Mouse (Mus musculus): ENCODE data around the gene Sbf2.

The Sbf2 gene

DNA sequence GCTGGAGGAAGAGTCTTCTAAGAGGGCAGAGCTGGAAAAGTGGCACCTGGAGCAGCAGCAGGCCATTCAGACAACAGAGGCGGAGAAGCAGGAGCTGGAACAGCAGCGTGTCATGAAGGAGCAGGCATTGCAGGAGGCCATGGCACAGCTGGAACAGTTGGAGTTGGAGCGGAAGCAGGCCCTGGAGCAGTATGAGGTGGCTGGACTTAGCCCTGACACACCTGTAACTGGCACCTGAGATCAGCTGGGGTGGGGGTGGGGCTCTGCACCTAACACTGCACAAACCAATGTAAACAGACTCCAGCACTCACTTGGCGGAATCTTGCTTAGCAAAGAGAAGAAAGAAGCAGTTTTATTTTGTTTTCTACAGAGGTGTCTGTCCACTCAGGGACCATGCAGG lies 335.5 kb downstream of the Sbf2 start:
- DNase-seq (ENCODE audit: low spot score in 2 of 2) = no peak

DNA sequence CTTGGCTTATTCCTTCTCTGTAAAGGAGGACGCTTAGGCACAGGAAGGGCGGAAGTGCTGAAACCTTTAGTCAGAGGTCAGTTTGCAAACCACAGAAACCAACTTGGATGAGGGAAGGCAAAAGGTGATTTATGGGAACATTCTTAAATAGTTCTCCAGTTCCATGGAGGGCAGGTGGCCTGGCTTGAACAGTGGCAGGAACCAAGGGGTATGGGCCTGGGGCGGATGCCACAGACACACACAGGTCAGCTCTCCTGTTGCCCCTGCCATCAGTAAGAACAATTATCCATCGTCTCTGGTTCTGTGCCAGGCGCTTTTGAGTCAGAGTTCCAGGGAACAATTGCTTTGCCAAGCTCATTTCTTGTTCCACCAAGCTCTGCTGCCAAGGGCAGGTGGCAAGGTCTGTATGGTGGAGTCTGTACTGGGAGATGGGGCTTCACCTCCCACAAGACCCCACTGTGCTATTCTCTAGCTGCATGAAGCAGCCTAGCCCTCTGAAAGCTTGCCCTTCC lies 336.9 kb downstream of the Sbf2 start:
- no peak for DNase-seq (ENCODE audit: low spot score in 2 of 2)

DNA sequence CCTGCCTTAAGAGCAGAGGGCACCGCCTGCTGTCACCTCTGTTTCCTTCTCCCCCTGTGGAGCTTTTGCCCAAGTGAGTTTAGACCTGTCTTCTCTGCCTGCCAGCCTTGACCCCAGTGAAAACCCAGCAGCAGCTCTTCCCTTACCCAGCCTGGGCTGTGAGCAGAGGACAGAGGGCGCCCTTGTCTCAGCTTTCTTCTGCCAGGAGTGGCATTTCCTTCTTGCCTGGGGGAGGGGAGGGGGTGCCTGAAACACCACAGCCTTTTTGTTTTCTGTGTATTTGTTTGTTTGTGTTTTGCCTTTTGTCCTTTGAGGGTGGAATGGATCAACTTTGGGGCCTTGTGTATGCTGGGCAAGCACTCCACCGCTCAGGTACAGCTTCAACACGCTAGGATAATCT lies 342.3 kb downstream of the Sbf2 start:
- no peak for DNase-seq (ENCODE audit: low spot score in 2 of 2)

DNA sequence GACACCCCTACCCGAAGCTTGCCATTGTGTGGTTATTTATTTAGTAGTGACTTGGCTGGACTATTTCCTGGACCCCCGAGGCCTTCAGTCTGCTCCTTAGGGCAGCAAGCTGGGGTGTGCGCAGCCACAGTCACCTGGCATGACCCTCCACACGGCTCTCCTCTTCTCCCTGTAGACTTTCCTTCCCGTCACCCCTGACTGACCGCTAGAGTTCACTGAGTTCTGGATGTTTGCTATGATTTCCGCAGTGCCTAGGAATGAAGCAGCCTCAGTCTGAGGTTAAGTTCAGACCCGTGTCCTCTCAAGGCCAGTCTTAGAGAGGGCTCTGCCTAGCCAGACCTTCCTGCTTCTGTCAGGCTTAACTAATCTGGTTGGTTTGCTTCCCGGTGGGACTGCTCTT lies 342.9 kb downstream of the Sbf2 start:
- DNase-seq (ENCODE audit: low spot score in 2 of 2) = no peak

DNA sequence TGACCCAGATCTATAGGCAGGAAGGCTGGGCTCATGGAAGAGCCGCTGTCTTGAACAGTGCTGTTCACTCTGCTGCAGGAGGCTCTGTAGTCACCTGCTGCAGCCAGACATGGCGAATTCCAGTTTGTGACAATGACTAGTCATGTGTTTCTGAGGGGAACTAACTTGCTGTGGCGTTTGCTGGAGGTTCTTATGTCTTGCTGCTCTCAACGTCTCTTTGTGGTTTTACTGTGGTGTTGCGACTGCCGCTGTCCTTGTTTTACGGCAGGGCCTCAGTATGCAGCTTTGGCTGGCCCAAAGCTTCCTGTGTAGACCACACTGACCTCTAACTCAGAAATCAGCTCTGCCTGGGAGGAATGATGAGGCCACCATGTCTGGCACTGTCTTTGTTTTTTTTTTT lies 344.3 kb downstream of the Sbf2 start:
- no peak for DNase-seq (ENCODE audit: low spot score in 2 of 2)

DNA sequence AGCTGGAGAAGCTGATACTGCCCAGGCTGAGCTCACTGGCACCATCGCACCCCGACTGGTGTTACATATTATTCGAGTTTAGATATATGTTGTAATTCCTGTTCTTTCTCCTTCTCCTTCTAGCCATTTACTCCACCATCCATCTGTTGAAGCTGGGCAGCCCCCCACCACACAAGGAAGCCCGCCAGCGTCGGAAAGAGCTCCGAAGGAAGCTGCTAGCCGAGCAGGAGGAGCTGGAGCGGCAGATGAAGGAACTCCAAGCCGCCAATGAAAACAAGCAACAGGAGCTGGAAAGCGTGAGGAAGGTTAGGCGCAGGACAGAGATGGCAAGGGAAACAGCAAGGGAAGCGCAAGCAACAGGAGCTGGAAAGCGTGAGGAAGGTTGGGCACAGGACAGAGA lies 344.9 kb downstream of the Sbf2 start:
- DNase-seq (ENCODE audit: low spot score in 2 of 2) = no peak

DNA sequence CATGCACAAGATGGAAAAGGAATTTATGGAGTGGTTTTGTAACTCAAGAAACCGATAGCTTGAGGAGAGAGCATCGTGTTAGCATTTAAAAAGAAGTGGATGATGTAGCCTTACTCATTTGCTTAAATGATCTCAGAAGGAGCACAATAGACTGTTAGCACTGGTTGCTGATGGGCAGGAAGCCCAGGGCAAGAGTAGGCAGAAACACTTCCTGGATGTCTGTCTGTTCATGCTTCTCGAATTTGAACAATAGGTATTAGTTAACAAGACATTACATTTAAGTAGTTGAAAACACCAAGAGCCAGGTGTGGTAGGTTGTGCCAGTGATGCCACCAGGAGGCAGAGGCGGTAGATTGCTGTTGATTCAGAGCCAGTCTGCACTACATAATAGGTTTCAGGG lies 346.2 kb downstream of the Sbf2 start:
- DNase-seq (ENCODE audit: low spot score in 2 of 2) = no peak

DNA sequence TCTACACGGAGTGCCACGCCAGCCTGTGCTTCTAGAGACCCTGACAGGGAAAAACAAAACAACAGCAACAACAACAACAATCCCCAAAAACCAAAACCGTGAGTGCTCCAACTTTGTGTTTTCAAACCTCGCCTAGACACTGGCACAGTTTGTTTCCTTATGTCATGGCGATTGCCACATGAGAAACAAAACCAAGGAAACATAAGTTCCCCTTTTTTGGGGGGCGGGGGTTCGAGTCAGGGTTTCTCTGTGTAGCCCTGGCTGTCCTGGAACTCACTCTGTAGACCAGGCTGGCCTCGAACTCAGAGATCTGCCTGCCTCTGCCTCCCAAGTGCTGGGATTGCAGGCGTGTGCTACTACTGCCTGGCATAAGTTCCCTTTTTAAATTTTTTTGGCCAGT lies 346.7 kb downstream of the Sbf2 start:
- DNase-seq (ENCODE audit: low spot score in 2 of 2) = no peak

DNA sequence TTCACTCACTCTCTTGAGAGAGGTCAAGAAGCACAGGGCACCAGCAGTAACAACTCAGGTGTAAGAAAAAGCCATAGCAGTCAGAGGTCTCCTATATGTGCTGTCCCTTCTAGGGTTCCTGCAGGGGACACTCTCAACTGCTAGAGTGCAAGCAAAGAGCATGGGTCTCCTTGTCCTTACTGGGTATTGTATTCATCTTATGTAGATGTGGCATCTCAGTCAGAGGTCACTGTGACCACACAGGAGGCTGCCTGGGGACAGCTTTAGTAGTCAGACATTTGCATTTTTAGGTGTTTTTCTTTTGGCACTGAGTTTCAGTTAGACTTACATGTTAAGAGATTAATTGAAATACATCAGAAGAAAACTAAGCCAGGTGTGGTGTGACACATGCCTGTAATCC lies 347.7 kb downstream of the Sbf2 start:
- DNase-seq (ENCODE audit: low spot score in 2 of 2) = no peak

DNA sequence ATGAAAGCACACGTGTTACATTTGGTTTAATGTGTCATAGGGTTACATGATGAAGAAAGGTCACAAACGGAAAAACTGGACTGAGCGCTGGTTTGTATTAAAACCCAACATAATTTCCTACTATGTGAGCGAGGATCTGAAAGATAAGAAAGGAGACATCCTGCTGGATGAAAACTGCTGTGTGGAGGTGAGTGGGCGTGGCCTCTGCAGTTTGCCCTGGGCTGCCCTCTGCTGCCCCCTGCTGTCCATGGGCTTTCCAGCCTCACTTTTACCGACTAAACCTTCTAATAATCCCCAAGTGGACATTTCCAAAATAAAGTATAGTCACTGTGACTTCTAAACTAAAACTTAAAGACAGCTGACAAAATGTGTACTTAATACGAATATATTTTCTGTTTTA lies 348.9 kb downstream of the Sbf2 start:
- DNase-seq (ENCODE audit: low spot score in 2 of 2) = peak; percentile 77 to 86

DNA sequence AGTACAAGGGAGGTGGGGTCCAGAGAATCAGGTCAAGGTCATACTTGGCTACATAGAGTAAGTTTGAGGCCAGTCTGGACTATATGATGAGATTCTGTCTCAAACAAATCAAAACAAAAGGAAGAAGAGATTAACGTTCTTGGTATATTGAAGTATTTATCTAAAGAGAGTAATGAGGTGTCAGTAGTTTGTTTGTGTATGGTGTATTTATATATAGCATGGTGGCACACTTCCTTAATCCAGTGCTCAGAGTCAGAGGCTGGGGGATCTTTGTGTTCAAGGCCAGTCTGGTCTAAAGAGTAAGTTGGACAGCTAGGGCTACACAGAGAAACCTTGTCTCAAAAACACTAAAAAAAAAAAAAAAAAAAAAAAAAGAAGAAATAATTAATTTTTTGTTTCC lies 351.2 kb downstream of the Sbf2 start:
- DNase-seq (ENCODE audit: low spot score in 2 of 2) = no peak

DNA sequence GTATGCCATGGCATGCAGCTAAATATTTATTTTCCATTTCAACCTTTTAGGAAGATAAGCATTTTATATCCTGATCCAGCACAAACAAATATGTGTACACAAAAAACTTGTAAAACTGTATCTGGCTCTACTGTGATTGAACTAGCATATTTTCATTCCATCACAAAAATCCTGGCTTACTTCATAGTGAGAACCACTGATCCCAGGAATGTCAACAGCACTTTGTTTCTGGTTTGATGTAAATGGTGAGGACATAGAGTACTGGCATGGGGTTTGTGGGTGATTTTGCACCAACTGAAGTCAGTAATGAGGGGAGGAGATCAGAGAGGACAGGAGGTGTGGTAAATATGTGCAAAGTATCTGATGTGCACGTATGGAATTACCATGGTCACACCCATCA lies 352.1 kb downstream of the Sbf2 start:
- DNase-seq (ENCODE audit: low spot score in 2 of 2) = no peak

DNA sequence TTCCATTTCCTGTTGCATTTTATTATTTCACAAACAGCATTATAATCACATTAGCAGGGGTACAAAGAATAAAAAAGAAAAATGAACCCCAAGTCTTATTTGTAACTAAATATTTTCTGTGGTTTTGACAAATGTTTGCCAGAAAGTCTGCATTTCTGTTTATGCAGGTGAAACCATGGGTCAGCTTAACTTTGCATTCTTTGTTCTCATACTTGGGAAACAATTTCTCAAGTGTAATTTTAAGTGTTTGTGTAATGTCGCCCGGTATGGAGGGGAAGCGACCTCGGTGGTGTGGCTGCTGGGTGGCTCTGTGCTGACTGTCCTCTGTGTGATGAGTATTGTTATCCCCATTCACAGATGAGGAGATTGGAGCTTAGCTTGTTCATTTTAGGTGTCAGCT lies 352.9 kb downstream of the Sbf2 start:
- no peak for DNase-seq (ENCODE audit: low spot score in 2 of 2)

DNA sequence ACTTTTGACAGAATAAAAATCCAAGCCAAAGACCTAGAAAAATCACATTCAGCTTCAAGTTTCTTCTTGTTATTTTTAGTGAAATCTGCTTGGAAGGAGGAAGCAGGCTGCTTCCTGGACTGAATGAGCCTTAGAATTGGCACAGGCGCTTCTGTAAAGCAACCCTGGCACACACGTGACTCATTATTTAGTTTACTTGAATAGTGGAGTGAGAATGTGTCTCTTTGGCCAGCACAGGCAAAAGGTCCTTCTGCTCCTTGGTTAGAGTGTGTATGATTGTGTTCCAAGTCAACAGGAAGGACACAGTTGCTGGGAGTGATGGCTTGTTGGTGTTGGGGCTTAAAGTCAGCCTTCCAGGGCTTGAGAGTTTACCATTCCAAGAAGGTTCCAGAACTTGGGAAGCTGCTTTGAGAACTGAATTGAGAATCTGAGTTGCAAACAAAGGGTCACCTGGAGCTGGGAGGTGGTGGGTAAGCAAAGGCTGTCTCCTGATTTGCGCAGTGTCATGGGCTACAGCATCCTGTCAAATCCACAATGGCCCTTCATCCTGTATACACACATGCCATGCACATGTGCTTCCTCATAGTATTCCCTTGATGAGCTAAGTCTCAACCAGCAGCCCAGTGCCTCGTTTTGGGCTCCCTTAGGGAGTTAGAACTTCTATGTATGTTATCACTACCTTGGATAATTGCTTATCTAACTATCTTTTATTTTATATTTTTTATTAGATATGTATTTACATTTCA lies 354.6 kb downstream of the Sbf2 start:
- no peak for DNase-seq (ENCODE audit: low spot score in 2 of 2)

DNA sequence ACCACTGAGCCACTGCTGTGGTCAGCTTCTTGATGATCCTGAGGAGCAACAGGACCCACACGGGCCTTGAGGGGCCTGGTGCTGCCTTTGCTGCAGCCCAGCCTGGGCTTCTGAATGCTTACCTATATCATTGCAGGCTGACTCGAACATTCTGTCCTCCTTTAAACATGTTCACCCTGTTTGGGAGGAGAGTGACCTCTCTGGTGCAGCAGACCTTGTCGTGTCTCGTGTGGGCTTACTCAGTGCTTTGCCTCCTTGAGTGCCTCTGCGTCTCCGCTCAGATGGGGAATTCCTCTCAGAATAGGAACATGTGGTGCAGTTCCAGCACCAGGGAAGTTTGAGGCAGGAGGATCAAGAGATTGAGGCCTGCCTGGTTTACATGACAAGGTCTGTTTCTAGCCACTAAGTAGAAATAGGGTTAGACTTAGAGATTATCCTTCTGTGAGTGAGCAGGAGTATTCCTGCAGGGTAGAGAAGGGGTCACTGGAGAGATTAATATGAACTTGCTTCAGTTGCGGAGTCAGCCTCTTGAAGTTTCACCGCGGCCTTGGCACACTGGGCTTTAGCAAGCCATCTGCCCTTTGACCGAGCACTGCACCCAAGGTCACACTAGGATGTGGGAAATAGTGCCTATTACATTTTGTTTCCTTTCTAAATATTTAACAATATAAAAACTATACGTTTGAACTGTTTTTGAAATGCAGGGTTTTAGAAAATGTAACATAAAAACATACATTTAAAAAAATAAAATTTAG lies 356.3 kb downstream of the Sbf2 start:
- DNase-seq (ENCODE audit: low spot score in 2 of 2) = no peak
